Mouse (Mus musculus) cerebral cortex, adult 2 months (tissue): ENCODE results near the gene Zfp281.

Experiments
- WGBS: fragments of 180-500 bp; shearing (Covaris S2); methylation state at CpG from one replicate; pipeline ENCODE4 v1.1.7; 2018; 5-methylcytosine and 5-hydroxymethylcytosine counted together

The Zfp281 gene

GRCm38 (mm10) chr1:136613300-136613751, 11.4 kb upstream of the Zfp281 start:
- 26% methylated on average over 6 of the region's 6 CpGs for WGBS

GRCm38 (mm10) chr1:136614748-136615440, 9.8 kb upstream of the Zfp281 start:
- WGBS = 95% methylated on average over 11 of the region's 11 CpGs

GRCm38 (mm10) chr1:136617163-136617788, 7.4 kb upstream of the Zfp281 start:
- WGBS = 68% methylated on average over 7 of the region's 7 CpGs

- 90% methylated on average over 1 of the region's 1 CpGs for WGBS
These were observed 6.1 kb upstream of the Zfp281 start for GRCm38 (mm10) chr1:136618570-136618969.

GRCm38 (mm10) chr1:136625019-136625895, 556 bp downstream of the Zfp281 start:
- WGBS = 1% methylated on average over 82 of the region's 92 CpGs

- 41% methylated on average over 7 of the region's 7 CpGs for WGBS
These were observed 1.4 kb downstream of the Zfp281 start for GRCm38 (mm10) chr1:136626141-136626540.

GRCm38 (mm10) chr1:136626756-136627155, 2.1 kb downstream of the Zfp281 start:
- WGBS = 60% methylated on average over 5 of the region's 5 CpGs

GRCm38 (mm10) chr1:136627591-136627990, 2.9 kb downstream of the Zfp281 start:
- WGBS = 48% methylated on average over 5 of the region's 5 CpGs

- 80% methylated on average over 3 of the region's 3 CpGs for WGBS
These were observed 8.2 kb downstream of the Zfp281 start for GRCm38 (mm10) chr1:136632891-136633290.

- 65% methylated on average over 6 of the region's 6 CpGs for WGBS
These were observed 10.9 kb downstream of the Zfp281 start for GRCm38 (mm10) chr1:136635644-136636043.

- WGBS = 97% methylated on average over 6 of the region's 6 CpGs
These were observed 12.2 kb downstream of the Zfp281 start for GRCm38 (mm10) chr1:136636946-136637345.

- 87% methylated on average over 4 of the region's 4 CpGs for WGBS
These were observed 13.0 kb downstream of the Zfp281 start for GRCm38 (mm10) chr1:136637696-136638095.

GRCm38 (mm10) chr1:136638211-136638610, 13.5 kb downstream of the Zfp281 start:
- WGBS = 84% methylated on average over 7 of the region's 7 CpGs

- 40% methylated on average over 5 of the region's 5 CpGs for WGBS
These were observed 14.0 kb downstream of the Zfp281 start for GRCm38 (mm10) chr1:136638699-136639098.

- WGBS = 66% methylated on average over 2 of the region's 2 CpGs
These were observed 14.5 kb downstream of the Zfp281 start for GRCm38 (mm10) chr1:136639221-136639620.

GRCm38 (mm10) chr1:136642701-136643100, 18.0 kb downstream of the Zfp281 start:
- 88% methylated on average over 3 of the region's 3 CpGs for WGBS

- WGBS = 65% methylated on average over 4 of the region's 4 CpGs
These were observed 19.8 kb downstream of the Zfp281 start for GRCm38 (mm10) chr1:136644486-136644885.

- WGBS = 95% methylated on average over 8 of the region's 8 CpGs
These were observed 21.3 kb downstream of the Zfp281 start for GRCm38 (mm10) chr1:136645849-136646625.

- WGBS = 95% methylated on average over 3 of the region's 3 CpGs
These were observed 27.4 kb downstream of the Zfp281 start for GRCm38 (mm10) chr1:136652066-136652465.

GRCm38 (mm10) chr1:136653526-136653925, 28.8 kb downstream of the Zfp281 start:
- 88% methylated on average over 8 of the region's 8 CpGs for WGBS

- 90% methylated on average over 11 of the region's 11 CpGs for WGBS
These were observed 29.7 kb downstream of the Zfp281 start for GRCm38 (mm10) chr1:136654385-136654784.
